Mouse (Mus musculus): ENCODE results near the gene Sgf29.

- TF ChIP-seq POLR2A (IDR thresholded peaks at IDR 0.05; ENCODE audit: borderline replicate concordance, insufficient read depth, low read length) (no peak), CTCF (IDR thresholded peaks at IDR 0.05; ENCODE audit: borderline replicate concordance, insufficient read depth, low read depth, low read length) (no peak)
These were observed 21.0 kb upstream of the Sgf29 start for GRCm38 (mm10) chr7:126628111-126628510.
